Mouse (Mus musculus) mouse embryonic stem cell (cell line): ENCODE data around the gene Otulinl.

Experiments used
- in situ Hi-C, 2 experiments: fragments of 300-500 bp; cut with MboI; formaldehyde crosslinking; loops; 1 replicate in 1 of 2; 3 replicates in 1 of 2; pipeline ENCODE4 v1.14.3; 2019 to 2020; ENCODE audit warnings: low sequenced_read_pairs in 2 of 2, low pct_unique_long_range_greater_than_20kb in 1 of 2, mixed read lengths in 1 of 2; ENCODE audit not compliant: unreplicated experiment in 1 of 2

Gene Otulinl

GRCm38 (mm10) chr15:27662699-27663098 is 18.7 kb downstream of the Otulinl start:
- in situ Hi-C loops, result no loop called here

- in situ Hi-C loops, result no loop called here
These were observed 19.7 kb downstream of the Otulinl start for GRCm38 (mm10) chr15:27661696-27662095.

GRCm38 (mm10) chr15:27659592-27660244 is 21.7 kb downstream of the Otulinl start:
- in situ Hi-C loops, result no loop called here

GRCm38 (mm10) chr15:27659143-27659542 is 22.2 kb downstream of the Otulinl start:
- in situ Hi-C loops, result no loop called here

GRCm38 (mm10) chr15:27658356-27658755 is 23.0 kb downstream of the Otulinl start:
- in situ Hi-C loops, result no loop called here

GRCm38 (mm10) chr15:27657866-27658265 is 23.5 kb downstream of the Otulinl start:
- in situ Hi-C loops, result no loop called here

GRCm38 (mm10) chr15:27656626-27657025 is 24.8 kb downstream of the Otulinl start:
- in situ Hi-C loops, result no loop called here

GRCm38 (mm10) chr15:27655015-27655414 is 26.4 kb downstream of the Otulinl start:
- in situ Hi-C loops, result no loop called here

- in situ Hi-C loops, result no loop called here
These were observed 33.7 kb downstream of the Otulinl start for GRCm38 (mm10) chr15:27647686-27648085.

GRCm38 (mm10) chr15:27646665-27647064 is 34.7 kb downstream of the Otulinl start:
- in situ Hi-C loops, result no loop called here

- in situ Hi-C loops, result no loop called here
These were observed 36.1 kb downstream of the Otulinl start for GRCm38 (mm10) chr15:27645250-27645649.

- in situ Hi-C loops, result no loop called here
These were observed 38.5 kb downstream of the Otulinl start for GRCm38 (mm10) chr15:27642895-27643294.

- in situ Hi-C loops, result no loop called here
These were observed 40.2 kb downstream of the Otulinl start for GRCm38 (mm10) chr15:27641171-27641570.

- in situ Hi-C loops, result no loop called here
These were observed 47.2 kb downstream of the Otulinl start for GRCm38 (mm10) chr15:27633941-27634900.

GRCm38 (mm10) chr15:27630601-27631383 is 50.6 kb downstream of the Otulinl start, which contains the start of gene Otulin:
Gene Otulin, minus strand, starts transcription at chr15:27630693.
- in situ Hi-C loops, result no loop called here

- in situ Hi-C loops, result no loop called here
These were observed 51.4 kb downstream of the Otulinl start for GRCm38 (mm10) chr15:27629800-27630600.

GRCm38 (mm10) chr15:27629046-27629445 is 52.3 kb downstream of the Otulinl start:
- in situ Hi-C loops, result no loop called here

GRCm38 (mm10) chr15:27627794-27628193 is 53.6 kb downstream of the Otulinl start:
- in situ Hi-C loops, result no loop called here
